Mouse (Mus musculus): ENCODE data around the gene Fam19a1.

DNA sequence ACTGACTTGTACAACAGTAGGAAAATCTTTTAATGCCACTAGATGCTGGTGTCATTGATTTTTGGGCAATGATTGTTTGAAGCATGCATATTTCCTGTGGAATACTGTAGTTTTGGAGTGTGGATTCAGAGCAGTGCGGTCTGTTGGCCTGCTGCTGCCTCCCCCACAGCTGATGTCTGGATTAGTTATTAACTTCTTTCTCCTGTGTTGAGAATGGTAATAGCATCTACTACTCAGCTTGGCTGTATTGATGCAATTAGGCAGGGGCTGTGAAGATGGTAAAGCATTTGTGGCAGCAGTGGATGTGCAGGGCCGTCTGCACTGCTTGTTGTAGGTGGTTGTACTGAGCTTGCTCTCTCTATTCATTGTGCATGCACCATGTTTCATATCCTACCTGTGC is 326.5 kb downstream of the Fam19a1 start:
- TF ChIP-seq CTCF (IDR thresholded peaks at IDR 0.05; ENCODE audit: low read depth) (no peak), EP300 (IDR thresholded peaks at IDR 0.05; ENCODE audit: low read depth) (no peak)
